Mouse (Mus musculus) CH12.LX (cell line): ENCODE measurements around the gene Zbtb8os. TPM values are rescaled to one million over a fixed set of nuclear protein-coding genes. Genes with fewer than 3 reads are reported as not detected.

Experiments
- DNase-seq: peaks from one replicate; pipeline ENCODE4 v3.0.0-alpha.2; 2013; ENCODE audit errors: extremely low read depth
- H3K27ac ChIP-seq: 2 replicates; pipeline ENCODE4 v1.5.1; 2012; ENCODE audit warnings: low read depth, mild to moderate bottlenecking, control low read depth, moderate library complexity; ENCODE audit not compliant: insufficient read depth
- H3K27me3 ChIP-seq: replicated peaks from 2 replicates; pipeline ENCODE3; 2012; ENCODE audit warnings: inconsistent platforms
- H3K36me3 ChIP-seq, 2 experiments: replicated peaks in 1 of 2; 2 replicates each; pipeline versions ENCODE3 to v1.6.1; 2012; ENCODE audit warnings: inconsistent platforms in 1 of 2, low read length in 1 of 2, mild to moderate bottlenecking in 1 of 2, mixed read lengths in 1 of 2, moderate library complexity in 1 of 2; ENCODE audit not compliant: control insufficient read depth in 1 of 2, insufficient read depth in 1 of 2
- H3K4me1 ChIP-seq, 2 experiments: 2 replicates each; pipeline ENCODE4 v1.6.1; 2012; ENCODE audit warnings: inconsistent platforms in 1 of 2, moderate library complexity in 1 of 2; ENCODE audit not compliant: insufficient read depth in 2 of 2, control insufficient read depth in 1 of 2
- H3K4me2 ChIP-seq: 2 replicates; pipeline ENCODE4 v1.6.1; 2012; ENCODE audit warnings: low read depth, mild to moderate bottlenecking, control low read depth; ENCODE audit not compliant: poor library complexity, insufficient read depth, severe bottlenecking
- H3K4me3 ChIP-seq, 3 experiments: fragments of 150-350 bp in 1 of 3; sonication (generic) in 1 of 3; replicated peaks in 1 of 3; 2 replicates each; pipeline versions ENCODE3 to v1.5.1; 2011 to 2012; ENCODE audit warnings: low read depth in 2 of 3, low read length in 2 of 3, mild to moderate bottlenecking in 2 of 3, moderate library complexity in 2 of 3, control low read depth in 1 of 3, improper control_type of control experiment in 1 of 3, inconsistent platforms in 1 of 3, mixed read lengths in 1 of 3; ENCODE audit not compliant: poor library complexity in 1 of 3
- H3K79me2 ChIP-seq: replicated peaks from 2 replicates; pipeline ENCODE4 v1.6.1; 2012; ENCODE audit warnings: mild to moderate bottlenecking, moderate library complexity; ENCODE audit not compliant: control insufficient read depth, poor library complexity, insufficient read depth, severe bottlenecking; ENCODE audit errors: extremely low read depth
- H3K9ac ChIP-seq: 2 replicates; pipeline ENCODE4 v1.6.1; 2012; ENCODE audit warnings: low read depth, mild to moderate bottlenecking, control low read depth, moderate library complexity; ENCODE audit not compliant: insufficient read depth
- H3K9me3 ChIP-seq: replicated peaks from 2 replicates; pipeline ENCODE3; 2012; ENCODE audit warnings: low read length, inconsistent platforms, mixed read lengths
- BHLHE40 ChIP-seq: IDR thresholded peaks from 2 replicates; pipeline ENCODE4 v1.6.1; 2011; ENCODE audit warnings: mild to moderate bottlenecking, low read depth, low read length, improper control_type of control experiment
- CTCF ChIP-seq, 2 experiments: IDR thresholded peaks in 1 of 2; conservative IDR thresholded peaks in 1 of 2; 2 replicates each; pipeline ENCODE4 v1.5.1; 2011 to 2012; ENCODE audit warnings: low read depth in 2 of 2, low read length in 2 of 2, improper control_type of control experiment in 1 of 2, inconsistent platforms in 1 of 2, mild to moderate bottlenecking in 1 of 2, moderate library complexity in 1 of 2
- ETS1 ChIP-seq: conservative IDR thresholded peaks from 2 replicates; pipeline ENCODE4 v1.6.1; 2012; ENCODE audit warnings: low read depth, mild to moderate bottlenecking, inconsistent platforms, low read length, improper control_type of control experiment, moderate library complexity
- KAT2A ChIP-seq: IDR thresholded peaks from 2 replicates; pipeline ENCODE4 v1.6.1; 2012; ENCODE audit warnings: low read length, improper control_type of control experiment, inconsistent platforms; ENCODE audit not compliant: insufficient replicate concordance
- MAFK ChIP-seq: IDR thresholded peaks from 2 replicates; pipeline ENCODE4 v1.6.1; 2011; ENCODE audit warnings: low read length, improper control_type of control experiment; ENCODE audit not compliant: insufficient replicate concordance
- MAX ChIP-seq: IDR thresholded peaks from 2 replicates; pipeline ENCODE4 v1.6.1; 2011; ENCODE audit warnings: low read length, improper control_type of control experiment
- MXI1 ChIP-seq: IDR thresholded peaks from 2 replicates; pipeline ENCODE4 v1.6.1; 2011; ENCODE audit warnings: mild to moderate bottlenecking, low read depth, low read length, improper control_type of control experiment
- SIN3A ChIP-seq: IDR thresholded peaks from 2 replicates; pipeline ENCODE4 v1.6.1; 2012; ENCODE audit warnings: low read length, improper control_type of control experiment, inconsistent platforms
- SMC3 ChIP-seq: IDR thresholded peaks from 2 replicates; pipeline ENCODE4 v1.6.1; 2011; ENCODE audit warnings: low read depth, low read length, improper control_type of control experiment
- USF2 ChIP-seq: conservative IDR thresholded peaks from 2 replicates; pipeline ENCODE4 v1.6.1; 2011; ENCODE audit warnings: low read depth, low read length, improper control_type of control experiment
- ZKSCAN1 ChIP-seq: IDR thresholded peaks from 2 replicates; pipeline ENCODE4 v1.6.1; 2012; ENCODE audit warnings: low read depth, inconsistent platforms, low read length, improper control_type of control experiment, borderline replicate concordance
- dilution Hi-C: fragments of 300-500 bp; cut with MboI; formaldehyde crosslinking; loops from 2 replicates; pipeline ENCODE4 v1.14.3; 2020; ENCODE audit warnings: low sequenced_read_pairs; ENCODE audit not compliant: extremely low pct_unique_long_range_greater_than_20kb, extremely low pct_ligation_motif_present
- in situ Hi-C: fragments of 300-500 bp; cut with MboI; formaldehyde crosslinking; loops from 3 replicates; pipeline ENCODE4 v1.14.3; 2019; ENCODE audit warnings: low sequenced_read_pairs, low pct_ligation_motif_present, low pct_unique_long_range_greater_than_20kb, mixed read lengths
- polyA plus RNA-seq: library from polyadenylated mRNA; unstranded; fragments of >175 nt; gene quantifications from 2 replicates; pipeline ENCODE4 v1.2.1, GENCODE M21; 2012; ENCODE audit warnings: low read depth; ENCODE audit not compliant: insufficient read length
- total RNA-seq, 2 experiments: library from RNA; depleted of rRNA; stranded (reverse); fragments of 300-350 nt in 1 of 2; fragments of >200 nt in 1 of 2; gene quantifications; 2 replicates each; pipeline ENCODE4 v1.2.3; 2012 to 2014

Gene Zbtb8os
- total and polyA plus RNA-seq, 3 experiments = 104 to 135 (median 134) TPM

DNA sequence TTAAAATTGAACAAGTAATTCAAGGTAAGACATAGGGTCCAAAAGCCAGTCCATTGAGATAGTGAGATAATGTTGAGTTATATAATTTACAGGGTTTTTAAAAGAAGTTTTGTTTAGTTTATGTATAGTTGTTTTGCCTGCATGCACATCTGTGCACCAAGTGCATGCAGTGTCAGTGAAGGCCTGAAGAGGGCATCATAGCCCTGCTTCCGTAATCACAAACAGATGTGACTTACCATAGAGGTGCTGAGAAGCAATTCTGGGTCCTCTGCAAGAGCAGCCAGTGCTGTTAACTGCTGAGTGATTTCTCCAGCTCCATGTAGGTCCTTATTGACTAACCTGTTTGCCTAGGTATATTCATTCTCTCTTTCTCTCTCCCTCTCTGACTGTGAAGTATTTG, 6.4 kb downstream of the Zbtb8os start:
- Histone ChIP-seq H3K36me3 (peaks cover 39 to 68% of the 10 kb centered on the region in 2 experiments), H3K4me3 (no peak overlapping the region), H3K9me3 (no peaks in the 10 kb centered on the region), H3K27me3 (no peaks in the 10 kb centered on the region), H3K79me2 (peaks cover 14% of the 10 kb centered on the region), H3K4me2 (no peak overlapping the region)
- in situ Hi-C loops = no loop called here
- DNase-seq = no peak
- no peak for TF ChIP-seq SMC3
- TF ChIP-seq MXI1 = no peak
- no peak for TF ChIP-seq KAT2A
- no peak for TF ChIP-seq SIN3A
- no peak for TF ChIP-seq ETS1
- TF ChIP-seq MAX = no peak
- TF ChIP-seq BHLHE40 = no peak
- TF ChIP-seq, all 38 proteins: peak for 0
- dilution Hi-C loops = no loop called here
- Histone ChIP-seq H3K9ac (no peak overlapping the region), H3K27ac (no peak overlapping the region), H3K4me1 (peaks cover 5 to 23% of the 10 kb centered on the region in 2 experiments; a peak in 3 of 4 replicates)

DNA sequence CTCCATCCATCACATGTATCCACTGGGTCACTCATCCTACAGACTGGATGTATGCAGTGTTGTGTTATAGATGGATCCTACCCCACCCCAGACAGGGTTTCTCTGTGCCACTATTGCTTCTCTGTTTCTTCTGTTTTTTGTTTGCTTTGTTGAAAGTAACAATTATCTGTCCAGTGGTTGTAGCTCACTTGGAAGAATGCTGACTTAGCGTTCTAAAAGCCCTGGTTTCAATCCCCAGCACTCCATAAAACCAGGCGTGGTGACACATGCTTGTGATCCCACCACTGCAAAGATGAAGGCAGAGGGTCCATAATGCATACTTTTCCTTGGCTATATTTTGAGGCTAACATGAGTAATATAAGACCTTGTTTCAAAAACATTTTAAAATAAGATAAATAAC, 7.2 kb downstream of the Zbtb8os start:
- in situ Hi-C loops = no loop called here
- no peaks in the 10 kb centered on the region for H3K27me3 ChIP-seq

DNA sequence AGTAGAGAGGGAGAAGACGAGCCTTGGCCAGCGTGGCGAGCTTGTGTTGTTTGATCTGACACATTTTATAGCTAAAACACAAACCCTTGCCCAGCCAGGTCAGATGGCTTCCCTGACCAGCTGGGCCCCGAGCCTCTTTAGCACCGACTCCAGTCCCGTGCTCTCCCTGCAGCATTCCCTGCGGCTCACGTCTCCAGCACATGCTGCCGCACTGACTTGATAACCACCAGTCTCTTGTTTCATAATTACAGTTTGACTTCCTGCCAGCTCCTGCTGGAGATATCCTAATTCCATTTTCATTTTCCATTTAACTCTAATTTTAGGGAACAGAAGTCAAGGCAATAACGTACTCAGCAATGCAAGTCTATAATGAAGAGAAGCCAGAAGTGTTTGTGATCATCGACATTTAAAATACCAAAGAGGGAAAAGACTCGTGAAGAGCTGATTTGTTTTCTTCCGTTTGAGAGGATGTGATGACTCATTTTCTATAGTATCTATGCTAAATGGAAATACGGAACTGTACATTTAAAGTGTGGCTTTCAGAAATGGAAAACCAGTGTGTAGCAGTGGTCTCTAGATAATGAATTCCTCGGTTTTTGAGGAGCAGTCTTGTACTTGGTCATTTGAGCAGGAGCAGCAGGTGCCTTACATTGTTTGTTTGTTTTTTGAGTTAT, 11.1 kb downstream of the Zbtb8os start:
- dilution Hi-C loops (no loop called here), in situ Hi-C loops (no loop called here)
- no peak overlapping the region for H3K4me2 ChIP-seq
- TF ChIP-seq CTCF (conservative IDR thresholded peaks at IDR 0.05 in 1 of 2, IDR thresholded peaks at IDR 0.05 in 1 of 2; ENCODE audit: low read depth in 2 of 2, low read length in 2 of 2) = no peak
- H3K36me3 ChIP-seq = peaks cover 27 to 52% of the 10 kb centered on the region in 2 experiments
- no peak overlapping the region for H3K9ac ChIP-seq
- H3K27me3 ChIP-seq = no peaks in the 10 kb centered on the region
- no peaks in the 10 kb centered on the region for H3K9me3 ChIP-seq
- H3K4me1 ChIP-seq = no peaks in the 10 kb centered on the region
- H3K4me3 ChIP-seq = no peak overlapping the region
- no peaks in the 10 kb centered on the region; the same call in 1 of the 2 replicates for H3K79me2 ChIP-seq
- no peak overlapping the region for H3K27ac ChIP-seq
- DNase-seq = no peak

More for the DNA sequence above, 7.2 kb downstream of the Zbtb8os start:
- no peak for TF ChIP-seq ZKSCAN1
- no peak for TF ChIP-seq CTCF (conservative IDR thresholded peaks at IDR 0.05 in 1 of 2, IDR thresholded peaks at IDR 0.05 in 1 of 2; ENCODE audit: low read depth in 2 of 2, low read length in 2 of 2)
- peak; percentile 73; the same call in 1 of the 2 replicates for TF ChIP-seq MAFK
- no peak for TF ChIP-seq USF2
- no peak overlapping the region for H3K4me2 ChIP-seq
- dilution Hi-C loops = no loop called here
- H3K36me3 ChIP-seq = peaks cover 41 to 70% of the 10 kb centered on the region in 2 experiments
- H3K9ac ChIP-seq = no peak overlapping the region
- no peak overlapping the region for H3K27ac ChIP-seq
- H3K4me1 ChIP-seq = peaks cover 0 to 15% of the 10 kb centered on the region in 2 experiments; a peak in 2 of 4 replicates
- no peak overlapping the region for H3K4me3 ChIP-seq
- H3K79me2 ChIP-seq = peaks cover 11% of the 10 kb centered on the region
- DNase-seq = no peak
- no peaks in the 10 kb centered on the region for H3K9me3 ChIP-seq
